ENCODE assay signal across 8 mouse cellular contexts in the genomic region with DNA sequence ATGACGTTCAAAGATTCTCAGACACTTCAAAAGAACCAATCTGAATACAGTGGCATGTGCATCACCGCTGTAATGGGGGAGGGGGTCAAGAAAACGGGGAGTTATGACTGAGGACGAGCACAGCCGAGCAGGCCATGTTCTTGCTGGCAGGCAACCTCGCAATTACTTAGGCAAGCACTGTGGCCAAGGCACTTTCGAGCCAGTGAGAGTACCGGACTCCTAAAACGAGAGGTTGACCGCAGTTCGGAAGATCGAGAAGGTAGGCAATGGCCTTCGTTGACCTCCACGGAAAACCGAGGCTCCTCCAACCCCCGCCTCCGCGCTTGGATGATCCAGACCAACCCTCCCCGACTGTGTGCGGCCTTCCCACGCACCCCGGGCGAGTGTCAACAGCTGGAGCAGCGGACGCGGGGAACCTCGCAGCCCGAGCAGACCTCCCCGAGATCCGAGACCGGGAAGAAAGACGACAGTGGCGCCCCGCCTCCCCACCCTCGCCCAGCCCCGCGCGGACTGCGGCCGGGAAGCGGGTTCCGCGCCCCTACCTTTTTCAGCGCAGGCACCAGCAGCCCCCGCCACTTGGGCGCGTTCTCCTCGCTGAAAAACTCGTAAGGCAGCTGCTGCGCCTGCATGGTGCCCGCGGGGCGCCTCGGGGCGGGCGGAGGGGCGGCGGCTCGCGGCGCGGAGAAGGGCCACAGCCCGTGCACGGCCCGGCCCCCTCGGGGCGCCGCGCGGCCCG. TPM values are rescaled to one million over a fixed set of nuclear protein-coding genes. Genes with fewer than 3 reads are reported as not detected.
DNase-seq lines count a peak whose midpoint lies in the region; ATAC-seq and TF ChIP-seq lines count a peak whose summit lies in the region.

No protein-coding gene starts in this region.

- under 1% methylated on average over 48 of the region's 71 CpGs for WGBS in forebrain, embryonic 14.5 days
- WGBS in lung, embryonic 14.5 days, result under 1% methylated on average over 62 of the region's 71 CpGs

- intact Hi-C loops in heart, postnatal 10 days (cut with DNase I), result no loop called here

- H3K27ac ChIP-seq in forebrain, embryonic 14.5 days (ENCODE audit: low read depth, low read length), result peak overlapping the region; percentile 97
- H3K27ac ChIP-seq in lung, embryonic 14.5 days (ENCODE audit: low read depth), result peak overlapping the region; percentile 96

- peaks cover 18% of the 10 kb centered on the region for H3K4me1 ChIP-seq in forebrain, embryonic 14.5 days (ENCODE audit: control insufficient read depth, insufficient read depth, low read length)
- H3K4me1 ChIP-seq in lung, embryonic 14.5 days (ENCODE audit: insufficient read depth), result peaks cover 9% of the 10 kb centered on the region

- no peaks in the 10 kb centered on the region for H3K9me3 ChIP-seq in forebrain, embryonic 14.5 days (replicated peaks; ENCODE audit: control insufficient read depth, low read length)
- H3K9me3 ChIP-seq in lung, embryonic 14.5 days (ENCODE audit: low read depth, low read length), result no peaks in the 10 kb centered on the region

- H3K27me3 ChIP-seq in forebrain, embryonic 14.5 days (replicated peaks; ENCODE audit: control insufficient read depth, insufficient read depth, low read length), result no peaks in the 10 kb centered on the region
- no peaks in the 10 kb centered on the region for H3K27me3 ChIP-seq in lung, embryonic 14.5 days (ENCODE audit: insufficient read depth, low read length)

- no peak for TF ChIP-seq CTCF in lung, embryonic 14.5 days (IDR thresholded peaks at IDR 0.05; ENCODE audit: low read depth)

- H3K4me2 ChIP-seq in forebrain, embryonic 14.5 days (ENCODE audit: low read length), result peak overlapping the region; percentile 77
- peak overlapping the region; percentile 85 for H3K4me2 ChIP-seq in lung, embryonic 14.5 days

- peak overlapping the region; percentile 94 for H3K4me3 ChIP-seq in forebrain, embryonic 14.5 days (ENCODE audit: low read depth, low read length)
- H3K4me3 ChIP-seq in lung, embryonic 14.5 days (ENCODE audit: low read depth, low read length), result peak overlapping the region; percentile 94

- peaks cover 5% of the 10 kb centered on the region; the same call in 1 of the 2 replicates for H3K36me3 ChIP-seq in forebrain, embryonic 14.5 days (ENCODE audit: control insufficient read depth, insufficient read depth, low read length)
- H3K36me3 ChIP-seq in lung, embryonic 14.5 days (ENCODE audit: insufficient read depth), result 0 out of 2 replicates have a peak, but pooled peaks cover 3% of the 10 kb centered on the region

- peak; percentile 56 for ATAC-seq in forebrain, embryonic 14.5 days
- ATAC-seq in lung, embryonic 14.5 days (ENCODE audit: insufficient read depth), result peak; percentile 47
- peak; percentile 1; the same call in 1 of the 2 replicates for ATAC-seq in neutrophil, adult 5-6 weeks (ENCODE audit: extremely low read depth, insufficient number of reproducible peaks, low FRiP score, poor library complexity, severe bottlenecking)

- peak overlapping the region; percentile 98 for H3K9ac ChIP-seq in forebrain, embryonic 14.5 days (ENCODE audit: low read length)
- peak overlapping the region; percentile 90 for H3K9ac ChIP-seq in lung, embryonic 14.5 days

- DNase-seq in ES-CJ7 (ENCODE audit: low read depth, low spot score), result peak; percentile 38
- DNase-seq in cerebellum, adult 11 months, result peak; percentile 47
- DNase-seq in forebrain, embryonic 14.5 days (ENCODE audit: low spot score), result peak; percentile 56
- DNase-seq in heart, postnatal 10 days, result peak; percentile 70 to 76
- DNase-seq in layer of hippocampus, adult 18-20 months (ENCODE audit: low spot score in 2 of 2), result peak; percentile 50 to 60
- peak; percentile 60 for DNase-seq in lung, embryonic 14.5 days
- DNase-seq in thymus, adult 18-20 months, result peak; percentile 53 to 60

RNA-seq across cellular contexts. Expression of gene Sos1, which starts 0.8 kb away (rescaled TPM):
- 7.9 and 9.3 TPM in 2 replicates for polyA plus RNA-seq in forebrain, embryonic 14.5 days (2014; fragmentation: Nextera tagmentation; extraction: Ambion mirVana)
- 10 to 100 TPM; 16.2 to 17.9 TPM for total RNA-seq in heart, postnatal 10 days (2021)
- total RNA-seq in layer of hippocampus, adult 18-20 months (2021), result 10 to 100 TPM; 36.3 to 37.8 TPM
- 8.5 and 8.7 TPM in 2 replicates for polyA plus RNA-seq in lung, embryonic 14.5 days (2014; fragmentation: Nextera tagmentation; extraction: Ambion mirVana)
- total RNA-seq in neutrophil, adult 5-6 weeks (2017), result 14.6 and 15.9 TPM in 2 replicates

Comparison
In these comparisons a context has a peak if more than half of its experiments do, and no peak if none do; other contexts are left out.
1. Peak in every context shown above with its lines: DNase-seq, ATAC-seq, H3K4me3 ChIP-seq and H3K27ac ChIP-seq.
2. ATAC-seq: peak in every context shown above with its lines; median percentile 56 in forebrain, embryonic 14.5 days; 47 in lung, embryonic 14.5 days; 1 in neutrophil, adult 5-6 weeks.